Mouse (Mus musculus) MEL (cell line): ENCODE measurements around the gene Rnf145. TPM values are rescaled to one million over a fixed set of nuclear protein-coding genes. Genes with fewer than 3 reads are reported as not detected.

Source experiments
- DNase-seq: peaks from one replicate; pipeline ENCODE4 v3.0.0; 2011; ENCODE audit warnings: low read depth, low spot score
- H3K27ac ChIP-seq: 2 replicates; pipeline ENCODE4 v1.5.1; 2012; ENCODE audit warnings: low read depth, mild to moderate bottlenecking, control low read depth, low read length, moderate library complexity; ENCODE audit not compliant: control insufficient read depth
- H3K27me3 ChIP-seq, 2 experiments: fragments of 150-350 bp in 1 of 2; sonication (generic) in 1 of 2; 2 replicates each; pipeline ENCODE4 v1.6.1; 2012; ENCODE audit warnings: low read length in 2 of 2, mild to moderate bottlenecking in 2 of 2, improper control_type of control experiment in 1 of 2, moderate library complexity in 1 of 2; ENCODE audit not compliant: insufficient read depth in 2 of 2, control insufficient read depth in 1 of 2
- H3K36me3 ChIP-seq, 2 experiments: 2 replicates each; pipeline ENCODE4 v1.6.1; 2012 to 2014; ENCODE audit warnings: low read length in 2 of 2, improper control_type of control experiment in 1 of 2, inconsistent platforms in 1 of 2, mild to moderate bottlenecking in 1 of 2; ENCODE audit not compliant: insufficient read depth in 2 of 2, control insufficient read depth in 1 of 2
- H3K4me1 ChIP-seq, 2 experiments: fragments of 150-350 bp in 1 of 2; sonication (generic) in 1 of 2; 2 replicates each; pipeline ENCODE4 v1.6.1; 2012; ENCODE audit warnings: low read length in 2 of 2, improper control_type of control experiment in 1 of 2, mild to moderate bottlenecking in 1 of 2; ENCODE audit not compliant: insufficient read depth in 2 of 2, control insufficient read depth in 1 of 2
- H3K4me3 ChIP-seq, 2 experiments: fragments of 150-350 bp in 1 of 2; sonication (generic) in 1 of 2; 2 replicates each; pipeline ENCODE4 v1.5.1; 2012; ENCODE audit warnings: low read depth in 2 of 2, low read length in 2 of 2, mild to moderate bottlenecking in 2 of 2, moderate library complexity in 2 of 2, control low read depth in 1 of 2, improper control_type of control experiment in 1 of 2; ENCODE audit not compliant: control insufficient read depth in 1 of 2, insufficient read depth in 1 of 2
- H3K79me2 ChIP-seq: 2 replicates; pipeline ENCODE4 v1.6.1; 2012; ENCODE audit warnings: mild to moderate bottlenecking, low read length, moderate library complexity; ENCODE audit not compliant: control insufficient read depth, poor library complexity, insufficient read depth
- H3K9ac ChIP-seq: 2 replicates; pipeline ENCODE4 v1.6.1; 2012; ENCODE audit warnings: low read depth, mild to moderate bottlenecking, control low read depth, low read length, moderate library complexity; ENCODE audit not compliant: control insufficient read depth, poor library complexity, severe bottlenecking
- H3K9me3 ChIP-seq: fragments of 150-350 bp; sonication (generic); replicated peaks from 2 replicates; pipeline ENCODE4 v1.6.1; 2012; ENCODE audit warnings: mild to moderate bottlenecking, low read length, improper control_type of control experiment, moderate library complexity; ENCODE audit not compliant: insufficient read depth
- CHD1 ChIP-seq: IDR thresholded peaks from 2 replicates; pipeline ENCODE4 v1.6.1; 2012; ENCODE audit warnings: low read depth, mild to moderate bottlenecking, inconsistent platforms, low read length, improper control_type of control experiment
- CTCF ChIP-seq, 3 experiments: IDR thresholded peaks in 2 of 3; conservative IDR thresholded peaks in 1 of 3; 2 replicates each; pipeline ENCODE4 v1.5.1; 2011 to 2012; ENCODE audit warnings: low read length in 3 of 3, low read depth in 2 of 3, mild to moderate bottlenecking in 2 of 3, improper control_type of control experiment in 1 of 3, inconsistent platforms in 1 of 3, mixed read lengths in 1 of 3, moderate library complexity in 1 of 3; ENCODE audit not compliant: control insufficient read depth in 1 of 3, insufficient read depth in 1 of 3, poor library complexity in 1 of 3, severe bottlenecking in 1 of 3
- E2F4 ChIP-seq: IDR thresholded peaks from 2 replicates; pipeline ENCODE4 v1.6.1; 2011; ENCODE audit warnings: low read depth, low read length, improper control_type of control experiment, borderline replicate concordance
- ELF1 ChIP-seq: IDR thresholded peaks from 2 replicates; pipeline ENCODE4 v1.6.1; 2014; ENCODE audit warnings: low read depth, mild to moderate bottlenecking, inconsistent platforms, low read length, improper control_type of control experiment, moderate library complexity
- EP300 ChIP-seq, 2 experiments: IDR thresholded peaks; 2 replicates each; pipeline ENCODE4 v1.6.1; 2011; ENCODE audit warnings: improper control_type of control experiment in 2 of 2, low read length in 2 of 2, low read depth in 1 of 2, mild to moderate bottlenecking in 1 of 2
- ETS1 ChIP-seq: IDR thresholded peaks from 2 replicates; pipeline ENCODE4 v1.6.1; 2012; ENCODE audit warnings: low read depth, mild to moderate bottlenecking, inconsistent platforms, low read length, improper control_type of control experiment, moderate library complexity
- GABPA ChIP-seq: IDR thresholded peaks from 2 replicates; pipeline ENCODE4 v1.6.1; 2012; ENCODE audit warnings: low read depth, mild to moderate bottlenecking, inconsistent platforms, low read length, improper control_type of control experiment, moderate library complexity
- HCFC1 ChIP-seq: IDR thresholded peaks from 2 replicates; pipeline ENCODE4 v1.6.1; 2012; ENCODE audit warnings: low read depth, mild to moderate bottlenecking, inconsistent platforms, low read length, improper control_type of control experiment, moderate library complexity
- MAFK ChIP-seq: IDR thresholded peaks from 2 replicates; pipeline ENCODE4 v1.6.1; 2011; ENCODE audit warnings: low read depth, mild to moderate bottlenecking, low read length, improper control_type of control experiment, borderline replicate concordance
- MXI1 ChIP-seq: IDR thresholded peaks from 2 replicates; pipeline ENCODE4 v1.6.1; 2011; ENCODE audit warnings: mild to moderate bottlenecking, low read depth, low read length, improper control_type of control experiment
- MYC ChIP-seq: IDR thresholded peaks from 2 replicates; pipeline ENCODE4 v1.6.1; 2011; ENCODE audit warnings: low read depth, mild to moderate bottlenecking, low read length, improper control_type of control experiment, moderate library complexity
- NRF1 ChIP-seq: IDR thresholded peaks from 2 replicates; pipeline ENCODE4 v1.6.1; 2014; ENCODE audit warnings: low read depth, mild to moderate bottlenecking, inconsistent platforms, low read length, improper control_type of control experiment, moderate library complexity; ENCODE audit not compliant: poor library complexity, insufficient read depth, severe bottlenecking
- POLR2A ChIP-seq, 2 experiments: IDR thresholded peaks; 2 replicates each; pipeline ENCODE4 v1.6.1; 2011 to 2012; ENCODE audit warnings: low read length in 2 of 2, mild to moderate bottlenecking in 2 of 2, control low read depth in 1 of 2, improper control_type of control experiment in 1 of 2, low read depth in 1 of 2, moderate library complexity in 1 of 2; ENCODE audit not compliant: control insufficient read depth in 1 of 2, insufficient read depth in 1 of 2, poor library complexity in 1 of 2
- POLR2AphosphoS2 ChIP-seq: IDR thresholded peaks from 2 replicates; pipeline ENCODE4 v1.6.1; 2011; ENCODE audit warnings: low read length, improper control_type of control experiment
- POLR2AphosphoS5 ChIP-seq: IDR thresholded peaks from 2 replicates; pipeline ENCODE4 v1.6.1; 2012; ENCODE audit warnings: low read depth, borderline replicate concordance, mild to moderate bottlenecking, inconsistent platforms, low read length, moderate library complexity, mixed read lengths
- RAD21 ChIP-seq: IDR thresholded peaks from 2 replicates; pipeline ENCODE4 v1.6.1; 2011; ENCODE audit warnings: mild to moderate bottlenecking, low read depth, low read length, improper control_type of control experiment
- SMC3 ChIP-seq: IDR thresholded peaks from 2 replicates; pipeline ENCODE4 v1.6.1; 2011; ENCODE audit warnings: low read depth, low read length, improper control_type of control experiment
- TBP ChIP-seq: IDR thresholded peaks from 2 replicates; pipeline ENCODE4 v1.8.0; 2011; ENCODE audit warnings: low read depth, low read length, improper control_type of control experiment
- UBTF ChIP-seq: IDR thresholded peaks from 2 replicates; pipeline ENCODE4 v1.6.1; 2012; ENCODE audit warnings: low read depth, mild to moderate bottlenecking, inconsistent platforms, low read length, improper control_type of control experiment, moderate library complexity, borderline replicate concordance; ENCODE audit not compliant: insufficient read depth
- USF2 ChIP-seq, 2 experiments: IDR thresholded peaks; 2 replicates each; pipeline ENCODE4 v1.6.1; 2011 to 2012; ENCODE audit warnings: improper control_type of control experiment in 2 of 2, low read length in 2 of 2, borderline replicate concordance in 1 of 2, inconsistent platforms in 1 of 2, low read depth in 1 of 2, mild to moderate bottlenecking in 1 of 2; ENCODE audit not compliant: insufficient read depth in 1 of 2
- ZMIZ1 ChIP-seq: IDR thresholded peaks from 2 replicates; pipeline ENCODE4 v1.6.1; 2012; ENCODE audit warnings: low read depth, mild to moderate bottlenecking, inconsistent platforms, low read length, improper control_type of control experiment, moderate library complexity
- polyA plus RNA-seq, 2 experiments: library from polyadenylated mRNA; stranded (reverse) in 1 of 2; unstranded in 1 of 2; fragments of >175 nt in 1 of 2; fragments of >200 nt in 1 of 2; gene quantifications; 2 replicates each; pipeline versions ENCODE4 v1.2.1 to v1.2.4; 2012; ENCODE audit warnings: low replicate concordance in 2 of 2, low read depth in 1 of 2; ENCODE audit not compliant: insufficient read length in 2 of 2, insufficient read depth in 1 of 2, missing spikeins in 1 of 2
- total RNA-seq: library from RNA; depleted of rRNA; stranded (reverse); fragments of 300-350 nt; gene quantifications from 2 replicates; pipeline ENCODE4 v1.2.3, GENCODE M21; 2012

The Rnf145 gene
- total and polyA plus RNA-seq, 3 experiments = 73.5 to 94.1 TPM; not detected in 1

- no peaks in the 10 kb centered on the region for H3K36me3 ChIP-seq
- no peak overlapping the region for H3K9ac ChIP-seq
- no peaks in the 10 kb centered on the region for H3K27me3 ChIP-seq
- no peaks in the 10 kb centered on the region; a peak in 1 of 4 replicates for H3K4me1 ChIP-seq
- TF ChIP-seq MXI1 (no peak), ELF1 (no peak), POLR2AphosphoS5 (no peak), MAFK (no peak), RAD21 (no peak), UBTF (no peak), ETS1 (no peak), E2F4 (no peak), POLR2AphosphoS2 (no peak)
- TF ChIP-seq, all 39 proteins: peak for 0
- no peak for DNase-seq
- no peaks in the 10 kb centered on the region for H3K9me3 ChIP-seq
- no peaks in the 10 kb centered on the region for H3K79me2 ChIP-seq
- H3K27ac ChIP-seq = no peak overlapping the region
- H3K4me3 ChIP-seq = no peak overlapping the region
These were observed 20.1 kb upstream of the Rnf145 start for GRCm38 (mm10) chr11:44498412-44499272.

GRCm38 (mm10) chr11:44500966-44501365 is 17.8 kb upstream of the Rnf145 start:
- TF ChIP-seq CTCF (IDR thresholded peaks at IDR 0.05 in 2 of 3, conservative IDR thresholded peaks at IDR 0.05 in 1 of 3; ENCODE audit: control insufficient read depth in 1 of 3, insufficient read depth in 1 of 3, low read depth in 2 of 3, low read length in 3 of 3, poor library complexity in 1 of 3, severe bottlenecking in 1 of 3) (no peak), POLR2AphosphoS2 (no peak), TBP (no peak), POLR2A (IDR thresholded peaks at IDR 0.05; ENCODE audit: control insufficient read depth in 1 of 2, insufficient read depth in 1 of 2, low read depth in 1 of 2, low read length in 2 of 2, poor library complexity in 1 of 2) (no peak), HCFC1 (no peak), CHD1 (no peak), NRF1 (no peak), MYC (no peak), SMC3 (no peak), MAFK (no peak), USF2 (IDR thresholded peaks at IDR 0.05; ENCODE audit: borderline replicate concordance in 1 of 2, insufficient read depth in 1 of 2, low read depth in 1 of 2, low read length in 2 of 2) (no peak), EP300 (IDR thresholded peaks at IDR 0.05; ENCODE audit: low read depth in 1 of 2, low read length in 2 of 2) (no peak), ZMIZ1 (no peak), GABPA (no peak)
- H3K4me3 ChIP-seq = no peak overlapping the region
- no peaks in the 10 kb centered on the region for H3K27me3 ChIP-seq
- no peaks in the 10 kb centered on the region for H3K9me3 ChIP-seq
- H3K9ac ChIP-seq = no peak overlapping the region
- H3K4me1 ChIP-seq = peaks cover 0 to 7% of the 10 kb centered on the region in 2 experiments; a peak in 2 of 4 replicates
- H3K79me2 ChIP-seq = no peaks in the 10 kb centered on the region
- no peaks in the 10 kb centered on the region for H3K36me3 ChIP-seq
- DNase-seq = no peak
- H3K27ac ChIP-seq = no peak overlapping the region
